Mouse (Mus musculus) lung, postnatal 14 days (tissue): ENCODE data around the gene Cldn9.

Experiments used
- DNase-seq: peaks from one replicate; pipeline ENCODE4 v3.0.0; 2021

Gene Cldn9

DNA sequence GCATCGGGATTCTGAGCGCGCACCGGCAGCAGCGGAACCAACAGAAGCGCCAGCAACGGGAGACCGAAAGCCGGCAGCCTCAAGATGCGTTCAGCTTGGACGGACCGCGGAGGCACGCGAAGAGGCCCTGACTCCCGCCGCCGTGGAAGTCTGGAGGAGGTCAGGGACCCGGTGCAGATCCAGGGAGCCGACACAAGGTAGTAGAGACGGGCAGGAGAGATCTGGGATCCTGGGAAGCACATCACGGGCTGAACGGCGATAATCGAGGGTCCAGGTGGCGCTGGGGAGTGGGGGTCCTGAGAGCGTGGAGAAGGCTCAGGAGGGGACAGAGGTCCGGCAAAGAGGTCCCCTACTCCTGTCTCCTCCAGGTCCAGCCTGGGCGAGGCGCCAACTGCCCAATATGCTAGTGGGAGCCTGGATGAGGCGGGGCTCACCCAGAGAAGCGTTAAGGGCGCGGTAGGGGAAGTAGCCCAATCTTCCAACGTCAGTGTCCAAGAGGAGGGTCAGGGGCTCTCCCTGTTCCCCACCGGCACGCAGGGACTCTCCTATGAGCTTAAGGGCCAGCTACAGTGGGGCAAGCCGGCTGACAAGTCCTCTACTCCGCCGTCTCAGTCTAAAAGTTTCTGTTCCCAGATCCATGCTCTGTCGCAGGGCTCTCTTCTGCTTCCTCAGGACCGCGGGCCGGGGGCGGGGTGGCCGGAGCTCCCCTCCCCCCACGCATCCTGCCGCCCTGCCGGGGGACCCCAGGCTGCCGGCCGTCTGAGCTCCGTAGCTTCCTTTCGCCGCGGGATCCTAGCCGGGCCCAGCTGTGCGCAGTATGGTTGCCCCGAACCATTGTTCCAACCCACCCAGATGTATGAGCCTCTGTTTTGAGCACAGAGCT lies 39.0 kb downstream of the Cldn9 start, which contains the start of gene Mmp25:
Gene Mmp25 (minus strand): TSS at position 665 of the 883 bp plus-strand sequence.
- DNase-seq, result no peak
